Mouse (Mus musculus): ENCODE measurements around the gene Pum2.
"Not testable (repeated sequence)": the region's sequence is repeated elsewhere in the genome, so short reads cannot be mapped to it uniquely, and the experiment has no call there.

The Pum2 gene

DNA sequence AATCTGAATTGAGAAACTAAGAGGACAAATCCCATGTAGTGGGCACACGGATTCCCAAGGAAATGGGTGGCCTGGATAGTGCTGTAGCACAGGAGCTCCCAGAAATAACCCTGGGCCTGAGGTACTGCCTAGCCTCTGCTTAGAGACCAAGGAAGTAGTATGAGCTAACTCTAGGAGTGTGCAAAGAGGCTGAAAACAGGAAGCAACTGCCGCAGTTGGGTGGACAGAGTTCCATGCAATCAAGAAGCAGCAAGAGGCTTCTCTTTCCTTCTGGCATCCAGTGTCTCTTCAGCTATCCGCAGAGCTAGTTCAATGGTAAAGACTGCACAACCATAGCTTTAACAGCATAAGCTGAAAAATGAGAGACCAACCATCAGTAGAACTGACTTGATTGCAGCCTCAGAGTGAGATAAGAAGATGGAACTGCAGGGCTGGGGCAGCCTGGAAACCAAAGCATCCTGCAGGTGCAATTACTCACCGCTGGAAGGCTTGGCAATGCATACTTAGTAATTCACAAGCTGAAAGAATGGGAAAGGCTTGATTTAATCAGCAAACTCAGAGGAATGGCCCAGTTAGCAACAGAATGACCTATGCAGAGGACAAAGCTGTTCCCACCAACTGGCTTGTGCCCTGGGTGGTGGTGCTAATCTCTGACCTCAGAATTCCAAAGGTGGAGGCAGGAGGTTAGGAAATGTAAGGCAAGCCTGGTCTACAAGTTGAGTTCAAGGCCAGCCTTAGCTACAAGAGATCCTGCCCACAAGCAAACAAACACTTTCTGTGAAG is 6.3 kb upstream of the Pum2 start:
- DNase-seq (ENCODE audit: low read depth, low spot score) = no peak

- DNase-seq (ENCODE audit: low read depth, low spot score) = no peak
These were observed 4.5 kb upstream of the Pum2 start for GRCm38 (mm10) chr12:8669421-8669820.

- no peak for DNase-seq (ENCODE audit: low read depth, low spot score)
These were observed 4.1 kb upstream of the Pum2 start for GRCm38 (mm10) chr12:8669846-8670245.

- DNase-seq (ENCODE audit: low read depth, low spot score) = peak; percentile 28
These were observed 587 bp upstream of the Pum2 start for GRCm38 (mm10) chr12:8673121-8673973.

- DNase-seq (ENCODE audit: low read depth, low spot score) = no peak
These were observed 487 bp downstream of the Pum2 start for GRCm38 (mm10) chr12:8674377-8674864.

GRCm38 (mm10) chr12:8674891-8675341 is 982 bp downstream of the Pum2 start:
- DNase-seq (ENCODE audit: low read depth, low spot score) = no peak

GRCm38 (mm10) chr12:8675361-8675760 is 1.4 kb downstream of the Pum2 start:
- no peak for DNase-seq (ENCODE audit: low read depth, low spot score)

GRCm38 (mm10) chr12:8676341-8676740 is 2.4 kb downstream of the Pum2 start:
- no peak for DNase-seq (ENCODE audit: low read depth, low spot score)

DNA sequence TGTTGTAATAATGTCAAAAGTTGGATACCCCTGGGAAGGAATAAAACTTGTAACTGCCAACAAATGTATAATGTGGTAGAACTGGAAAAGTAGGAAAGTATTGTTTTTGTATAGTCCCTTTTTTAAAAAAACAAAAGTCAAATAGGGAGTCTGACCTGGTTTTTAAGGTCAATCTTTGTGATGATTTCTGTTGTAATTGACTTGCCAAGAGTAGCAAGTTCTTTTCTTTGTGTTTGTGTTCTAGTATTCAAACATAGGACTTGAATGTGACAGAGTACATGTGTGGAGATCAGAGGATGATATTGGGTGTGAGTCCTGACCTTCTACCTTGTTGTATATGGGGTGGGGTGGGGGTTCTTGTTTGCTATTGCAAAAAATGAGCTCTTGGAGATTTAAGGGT is 4.0 kb downstream of the Pum2 start:
- no peak for DNase-seq (ENCODE audit: low read depth, low spot score)

DNA sequence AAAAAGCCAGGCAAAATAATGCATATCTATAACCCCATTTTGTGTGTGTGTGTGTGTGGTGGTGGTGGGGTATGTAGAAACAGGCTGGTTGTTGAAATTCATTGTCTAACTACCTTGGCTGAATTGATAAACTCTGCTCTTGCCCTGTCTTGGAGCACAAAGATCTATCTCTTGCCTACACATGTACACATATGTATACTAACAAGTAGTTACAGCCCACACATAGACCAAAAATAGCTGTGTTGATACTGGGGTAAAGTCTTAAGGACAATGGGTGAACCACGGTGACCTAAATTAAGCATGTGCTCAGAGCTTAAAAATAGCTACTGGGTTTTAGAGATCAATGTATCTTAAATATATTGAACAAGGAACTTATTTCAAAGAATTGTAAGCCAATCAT is 10.3 kb downstream of the Pum2 start:
- DNase-seq (ENCODE audit: low read depth, low spot score) = no peak

- DNase-seq (ENCODE audit: low read depth, low spot score) = no peak
These were observed 11.1 kb downstream of the Pum2 start for GRCm38 (mm10) chr12:8685036-8685435.

DNA sequence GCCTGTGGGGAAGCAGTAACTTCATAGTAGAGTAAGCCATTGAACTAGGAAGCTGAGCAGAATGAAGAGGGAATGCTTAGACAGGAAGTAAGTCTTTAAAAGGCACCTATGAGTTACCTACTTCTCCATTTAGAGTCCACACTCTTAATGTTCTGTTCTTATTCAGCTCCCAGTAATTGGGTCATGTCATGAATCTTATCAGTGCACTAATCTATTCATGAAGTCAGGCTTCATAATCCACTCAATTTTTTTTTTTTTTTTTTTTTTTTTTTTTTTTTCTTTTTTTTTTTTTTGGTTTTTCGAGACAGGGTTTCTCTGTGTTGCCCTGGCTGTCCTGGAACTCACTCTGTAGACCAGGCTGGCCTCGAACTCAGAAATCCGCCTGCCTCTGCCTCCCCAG is 15.9 kb downstream of the Pum2 start:
- not testable (repeated sequence) for DNase-seq (ENCODE audit: low read depth, low spot score)

DNA sequence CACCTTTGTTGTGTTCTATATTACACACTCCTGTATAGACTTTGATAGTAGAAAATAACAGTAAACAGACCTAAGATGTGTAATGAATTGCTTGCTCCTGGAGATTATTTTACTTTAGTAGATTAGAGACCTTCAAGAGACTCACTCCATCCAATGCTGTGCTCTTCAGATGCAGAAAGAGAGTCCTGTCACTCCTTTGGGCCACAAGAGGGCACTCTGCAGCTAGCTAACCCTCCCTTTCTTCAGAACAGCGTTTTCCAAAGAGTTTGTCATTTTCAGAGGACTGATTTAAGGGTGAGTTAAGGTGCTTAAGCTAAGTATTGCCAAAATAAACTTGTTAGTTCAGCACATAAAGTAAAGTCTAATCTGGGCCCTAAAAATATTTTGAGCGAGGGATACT is 25.0 kb downstream of the Pum2 start:
- no peak for DNase-seq (ENCODE audit: low read depth, low spot score)

GRCm38 (mm10) chr12:8703988-8704387 is 30.1 kb downstream of the Pum2 start:
- no peak for DNase-seq (ENCODE audit: low read depth, low spot score)

DNA sequence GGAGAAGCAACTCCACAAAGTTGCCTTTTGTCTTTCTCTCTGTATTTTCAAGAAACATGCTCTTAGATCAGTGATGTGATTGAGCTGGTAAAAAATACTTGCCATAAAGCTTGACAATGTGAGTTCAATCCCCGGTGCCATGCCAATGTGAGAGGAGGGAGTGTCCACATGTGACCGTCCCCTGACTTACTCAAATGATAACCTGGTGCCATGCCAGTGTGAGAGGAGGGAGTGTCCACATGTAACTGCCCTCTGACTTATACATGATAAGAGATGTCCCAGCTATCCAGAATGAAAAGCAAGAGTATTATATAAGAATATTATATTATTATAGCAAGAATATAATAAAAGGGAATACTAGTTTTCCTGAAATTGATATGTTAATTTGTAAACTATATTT is 34.9 kb downstream of the Pum2 start:
- no peak for DNase-seq (ENCODE audit: low read depth, low spot score)

- no peak for DNase-seq (ENCODE audit: low read depth, low spot score)
These were observed 38.7 kb downstream of the Pum2 start for GRCm38 (mm10) chr12:8712665-8713064.

DNA sequence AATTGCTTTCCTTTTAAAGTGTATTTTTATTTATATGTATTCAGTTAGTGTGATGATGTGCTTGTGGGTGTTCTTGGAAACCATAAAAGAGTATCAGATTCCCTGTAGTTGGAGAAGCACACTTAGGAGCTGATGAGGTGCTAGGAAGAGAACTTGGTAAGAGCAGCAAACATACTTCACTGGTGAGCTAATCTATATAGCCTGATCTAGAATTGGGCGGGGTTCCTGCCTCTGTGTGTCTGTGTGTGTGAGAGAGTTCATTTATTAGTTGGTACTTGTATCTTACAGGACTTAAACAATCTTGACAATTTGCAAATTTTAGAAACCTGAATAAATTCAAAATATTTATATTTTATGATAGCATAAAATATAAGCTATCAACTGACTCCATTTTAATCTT is 42.2 kb downstream of the Pum2 start:
- no peak for DNase-seq (ENCODE audit: low read depth, low spot score)

- no peak for DNase-seq (ENCODE audit: low read depth, low spot score)
These were observed 53.0 kb downstream of the Pum2 start for GRCm38 (mm10) chr12:8726890-8727289.

DNA sequence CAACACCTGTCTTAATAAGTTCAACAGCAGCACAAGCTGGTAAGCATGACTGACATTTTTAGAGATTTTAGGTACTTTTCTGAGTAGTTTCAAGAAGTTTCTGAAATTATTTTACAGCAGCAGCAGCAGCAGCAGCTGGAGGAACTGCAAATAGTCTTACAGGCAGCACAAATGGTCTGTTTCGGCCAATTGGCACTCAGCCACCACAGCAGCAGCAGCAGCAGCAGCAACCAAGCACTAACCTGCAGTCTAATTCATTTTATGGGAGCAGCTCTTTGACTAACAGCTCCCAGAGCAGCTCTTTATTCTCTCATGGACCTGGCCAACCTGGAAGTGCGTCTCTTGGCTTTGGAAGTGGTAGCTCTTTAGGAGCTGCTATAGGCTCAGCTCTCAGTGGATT is 54.8 kb downstream of the Pum2 start:
- no peak for DNase-seq (ENCODE audit: low read depth, low spot score)

DNA sequence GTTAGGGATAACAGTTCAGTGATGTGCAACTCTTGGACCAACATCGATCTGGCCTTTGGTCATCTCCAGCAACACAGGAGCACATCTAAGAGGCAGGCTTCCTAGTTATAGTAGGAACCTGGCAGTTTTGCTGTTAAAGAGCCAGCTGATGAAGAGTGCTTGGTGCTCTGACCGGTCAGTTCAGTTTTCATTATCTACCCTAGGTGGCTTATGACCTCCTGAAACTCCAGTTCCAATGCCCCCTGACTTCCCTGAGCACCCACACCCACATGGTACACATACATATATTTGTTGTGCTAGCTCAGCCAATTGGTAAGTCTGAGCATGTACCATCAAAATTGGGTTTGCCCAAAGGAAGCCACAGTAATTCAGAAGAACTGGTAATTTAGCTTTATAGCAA is 79.7 kb downstream of the Pum2 start:
- no peak for DNase-seq (ENCODE audit: low read depth, low spot score)

GRCm38 (mm10) chr12:8754116-8754515 is 80.2 kb downstream of the Pum2 start:
- DNase-seq (ENCODE audit: low read depth, low spot score) = no peak

DNA sequence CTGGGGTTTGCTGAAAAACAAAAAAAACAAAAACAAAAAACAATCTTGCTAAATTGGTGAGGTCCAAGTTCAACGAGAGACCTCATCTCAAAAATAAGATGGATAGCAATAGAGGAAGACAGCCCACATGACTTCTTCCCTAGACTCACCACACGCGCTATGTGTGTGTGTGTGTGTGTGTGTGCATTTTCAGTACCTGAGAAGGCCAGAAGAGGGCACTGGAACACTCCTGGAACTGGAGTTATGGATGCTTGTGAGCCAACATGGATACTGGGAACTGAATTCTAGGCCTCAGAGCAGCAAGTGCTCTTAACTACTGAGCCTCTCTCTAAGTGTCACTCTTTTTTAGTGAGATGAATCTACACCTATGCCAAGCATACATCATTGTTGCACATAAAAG is 84.1 kb downstream of the Pum2 start:
- no peak for DNase-seq (ENCODE audit: low read depth, low spot score)

GRCm38 (mm10) chr12:8759115-8759514 is 85.2 kb downstream of the Pum2 start:
- DNase-seq (ENCODE audit: low read depth, low spot score) = no peak
